Mouse (Mus musculus) liver, postnatal 0 days (tissue): ENCODE measurements around the gene Micall2. TPM values are rescaled to one million over a fixed set of nuclear protein-coding genes. Genes with fewer than 3 reads are reported as not detected.

Experiments
- ATAC-seq: fragments of 200-750 bp; cut with Nextera tagmentation; 2 replicates; pipeline ENCODE4 v1.8.0; 2017; ENCODE audit warnings: mild to moderate bottlenecking, moderate library complexity
- DNase-seq: peaks from one replicate; pipeline ENCODE4 v3.0.0-alpha.2; 2016
- H3K27ac ChIP-seq: fragments of 300-500 bp; sonication (generic); 2 replicates; pipeline ENCODE4 v1.5.1; 2014; ENCODE audit warnings: antibody characterized with exemption, moderate library complexity, mild to moderate bottlenecking, low read depth
- H3K27me3 ChIP-seq: fragments of 300-500 bp; sonication (generic); 2 replicates; pipeline ENCODE4 v1.6.1; 2014; ENCODE audit warnings: low read length, control low read depth, mixed read lengths; ENCODE audit not compliant: insufficient read depth
- H3K36me3 ChIP-seq: fragments of 300-500 bp; sonication (generic); replicated peaks from 2 replicates; pipeline ENCODE4 v1.6.1; 2014; ENCODE audit warnings: mild to moderate bottlenecking, control low read depth, low read length, moderate library complexity, mixed read lengths; ENCODE audit not compliant: insufficient read depth
- H3K4me1 ChIP-seq: fragments of 300-500 bp; sonication (generic); 2 replicates; pipeline ENCODE4 v1.6.1; 2014; ENCODE audit warnings: antibody characterized with exemption, mild to moderate bottlenecking, control low read depth; ENCODE audit not compliant: insufficient read depth
- H3K4me2 ChIP-seq: fragments of 300-500 bp; sonication (generic); 2 replicates; pipeline ENCODE4 v1.6.1; 2014; ENCODE audit warnings: low read depth, mild to moderate bottlenecking, low read length, moderate library complexity, mixed read lengths
- H3K4me3 ChIP-seq: fragments of 300-500 bp; sonication (generic); 2 replicates; pipeline ENCODE4 v1.5.1; 2014; ENCODE audit warnings: low read depth, low read length
- H3K9ac ChIP-seq: fragments of 300-500 bp; sonication (generic); replicated peaks from 2 replicates; pipeline ENCODE4 v1.6.1; 2014; ENCODE audit warnings: mild to moderate bottlenecking, moderate library complexity
- H3K9me3 ChIP-seq: fragments of 300-500 bp; sonication (generic); 2 replicates; pipeline ENCODE4 v1.6.1; 2016; ENCODE audit warnings: mild to moderate bottlenecking, control low read depth, low read length, mixed read lengths
- CTCF ChIP-seq: sonication (generic); IDR thresholded peaks from 2 replicates; pipeline ENCODE4 v1.5.1; 2016; ENCODE audit warnings: antibody characterized with exemption, low read depth
- EP300 ChIP-seq: IDR thresholded peaks from 2 replicates; pipeline ENCODE4 v1.6.1; 2016; ENCODE audit warnings: antibody characterized with exemption, low read depth, mild to moderate bottlenecking
- WGBS: fragments of 180-500 bp; shearing (Covaris S2); extraction: QIAGEN DNeasy Blood & Tissue Kit; methylation state at CpG from one replicate; pipeline ENCODE4 v1.1.7; 2014; ENCODE audit not compliant: insufficient replicate concordance; 5-methylcytosine and 5-hydroxymethylcytosine counted together
- polyA plus RNA-seq: library from polyadenylated mRNA; unstranded; fragments of >200 nt; fragmentation: Nextera tagmentation; extraction: Ambion mirVana; gene quantifications from 2 replicates; pipeline ENCODE4 v1.2.1, GENCODE M21; 2015

Gene Micall2
- polyA plus RNA-seq, 1 experiment from 2014 or later, result 5.8 TPM

DNA sequence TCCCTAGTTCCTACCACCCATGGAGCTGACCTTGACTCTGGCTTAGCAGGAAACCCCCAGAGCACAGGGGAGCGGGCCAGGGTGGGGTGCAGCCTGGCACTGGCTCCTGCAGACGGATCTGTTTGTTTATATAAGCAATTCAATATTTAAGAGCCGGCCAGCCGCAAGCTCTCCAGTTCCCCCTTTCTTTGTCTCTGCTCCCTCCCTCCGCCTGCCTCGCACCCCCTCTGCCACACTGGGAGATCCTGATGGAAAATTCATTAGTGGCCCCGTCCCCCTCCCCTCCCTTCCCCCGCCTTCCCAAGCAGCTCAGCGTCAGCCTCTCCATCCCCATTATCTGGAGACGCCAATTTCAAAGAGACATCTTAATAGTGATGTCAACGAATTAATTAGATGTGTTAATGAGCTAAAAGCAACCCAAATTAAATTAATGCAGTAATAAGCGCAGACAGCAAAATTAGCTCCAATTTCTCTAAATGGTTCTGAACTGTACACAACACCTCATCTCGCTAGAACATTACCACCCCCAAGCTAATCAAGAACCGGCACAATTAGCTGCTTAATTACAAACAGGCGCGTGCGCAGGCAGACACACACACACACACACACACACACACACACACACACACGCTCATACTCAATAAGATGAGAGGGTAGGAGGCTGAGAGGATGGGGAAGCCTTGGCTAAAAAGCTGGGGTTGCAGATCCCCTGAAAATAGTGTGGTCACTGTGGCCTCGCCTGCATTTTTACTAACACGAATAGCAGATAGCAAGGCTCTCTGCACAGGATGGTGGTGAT is 54.1 kb downstream of the Micall2 start:
- no peaks in the 10 kb centered on the region for H3K36me3 ChIP-seq
- no peak overlapping the region for H3K4me2 ChIP-seq
- no peak overlapping the region for H3K27ac ChIP-seq
- TF ChIP-seq CTCF (no peak), EP300 (no peak)
- no peaks in the 10 kb centered on the region for H3K4me1 ChIP-seq
- no peaks in the 10 kb centered on the region for H3K9me3 ChIP-seq
- ATAC-seq (no peak), DNase-seq (no peak)
- 8% methylated on average over 20 of the region's 20 CpGs for WGBS
- H3K4me3 ChIP-seq, result no peak overlapping the region
- peaks cover 34% of the 10 kb centered on the region for H3K27me3 ChIP-seq
- H3K9ac ChIP-seq, result no peak overlapping the region

DNA sequence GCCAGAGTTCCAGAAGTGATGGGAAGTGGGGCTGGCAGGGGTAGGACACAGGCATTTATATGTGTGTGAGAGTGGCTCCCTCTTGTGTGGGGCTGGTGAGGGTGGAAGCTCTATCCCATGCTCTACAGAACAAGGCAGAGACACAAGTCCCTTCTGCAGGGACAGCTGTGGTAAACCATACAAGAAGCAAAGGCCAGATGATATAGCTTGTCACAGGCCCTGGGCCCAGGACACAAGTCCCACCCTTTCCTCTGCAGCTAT is 60.5 kb downstream of the Micall2 start:
- Histone ChIP-seq H3K27ac (no peak overlapping the region), H3K4me3 (no peak overlapping the region), H3K4me1 (no peaks in the 10 kb centered on the region), H3K9me3 (no peaks in the 10 kb centered on the region), H3K36me3 (no peaks in the 10 kb centered on the region), H3K27me3 (peaks cover 15% of the 10 kb centered on the region), H3K9ac (no peak overlapping the region), H3K4me2 (no peak overlapping the region)
- DNase-seq (no peak), ATAC-seq (no peak)
- TF ChIP-seq CTCF (no peak), EP300 (no peak)

DNA sequence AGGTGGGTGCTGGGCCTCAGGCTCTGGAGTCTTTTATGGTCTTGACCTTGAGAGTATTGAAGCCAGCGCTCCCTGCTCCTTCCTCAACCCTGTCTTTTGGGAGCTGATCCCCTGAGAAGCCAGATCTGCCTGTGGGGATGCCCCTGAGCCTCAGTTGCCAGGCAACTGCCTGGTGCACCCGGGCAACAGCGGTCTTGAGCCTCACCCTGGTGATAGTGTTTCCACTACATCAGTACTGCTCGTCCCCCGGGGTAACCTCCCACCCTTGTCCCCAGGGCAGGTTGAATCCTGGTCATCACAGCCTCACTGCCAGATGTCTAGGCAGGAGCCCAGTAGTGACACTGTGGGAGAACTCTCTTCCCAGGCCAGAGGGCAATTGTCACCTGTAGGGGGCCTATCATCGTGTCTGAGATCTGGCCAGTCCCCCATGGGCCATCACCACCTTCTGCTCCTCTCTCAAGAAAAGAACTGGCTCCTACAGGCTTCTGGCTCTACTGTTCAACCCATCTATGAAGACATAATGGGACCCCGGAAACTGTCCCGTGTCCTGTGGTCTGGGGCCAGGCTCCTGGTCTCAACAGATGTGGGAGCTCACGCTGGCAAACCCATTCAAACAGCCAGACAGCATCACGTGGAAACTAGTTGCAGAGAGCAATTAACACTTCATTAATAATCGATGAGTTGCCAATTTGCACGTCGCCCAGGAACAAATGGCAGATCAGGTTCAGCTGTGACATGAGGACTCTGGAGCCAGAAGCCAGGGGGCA is 61.0 kb downstream of the Micall2 start:
- no peak for DNase-seq
- Histone ChIP-seq H3K4me3 (no peak overlapping the region), H3K9me3 (no peaks in the 10 kb centered on the region), H3K27ac (no peak overlapping the region), H3K4me2 (no peak overlapping the region), H3K36me3 (no peaks in the 10 kb centered on the region), H3K4me1 (no peaks in the 10 kb centered on the region), H3K27me3 (peaks cover 16% of the 10 kb centered on the region), H3K9ac (no peak overlapping the region)
- TF ChIP-seq CTCF, result no peak
- no peak for TF ChIP-seq EP300
- ATAC-seq, result no peak
- 30% methylated on average over 13 of the region's 13 CpGs for WGBS

DNA sequence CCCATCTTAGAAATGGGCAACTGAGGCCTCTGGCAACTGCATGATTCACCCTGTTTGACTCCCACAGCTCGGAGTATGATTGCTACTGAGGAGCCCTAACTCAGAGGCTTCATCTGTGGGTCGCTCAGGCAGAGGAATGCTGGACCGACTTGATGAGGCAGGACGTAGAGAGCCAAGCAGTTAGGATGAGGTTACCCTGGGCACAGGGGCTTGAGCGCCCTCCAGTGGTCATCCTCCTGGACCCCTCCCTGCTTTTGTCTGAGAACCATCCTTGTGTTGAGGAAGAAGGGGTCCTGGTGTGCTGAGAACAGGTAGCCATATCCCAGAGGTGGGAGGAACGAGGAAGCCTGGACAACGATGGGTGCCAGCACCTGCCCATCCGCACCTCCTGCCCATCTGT is 66.8 kb downstream of the Micall2 start:
- Histone ChIP-seq H3K4me2 (no peak overlapping the region), H3K36me3 (no peaks in the 10 kb centered on the region), H3K27me3 (peaks cover 38% of the 10 kb centered on the region), H3K4me3 (no peak overlapping the region), H3K9ac (no peak overlapping the region), H3K9me3 (no peaks in the 10 kb centered on the region), H3K27ac (no peak overlapping the region), H3K4me1 (no peaks in the 10 kb centered on the region)
- 24% methylated on average over 8 of the region's 8 CpGs for WGBS
- TF ChIP-seq CTCF (peak; percentile 56), EP300 (no peak)
- DNase-seq, result peak; percentile 46
- ATAC-seq, result no peak

DNA sequence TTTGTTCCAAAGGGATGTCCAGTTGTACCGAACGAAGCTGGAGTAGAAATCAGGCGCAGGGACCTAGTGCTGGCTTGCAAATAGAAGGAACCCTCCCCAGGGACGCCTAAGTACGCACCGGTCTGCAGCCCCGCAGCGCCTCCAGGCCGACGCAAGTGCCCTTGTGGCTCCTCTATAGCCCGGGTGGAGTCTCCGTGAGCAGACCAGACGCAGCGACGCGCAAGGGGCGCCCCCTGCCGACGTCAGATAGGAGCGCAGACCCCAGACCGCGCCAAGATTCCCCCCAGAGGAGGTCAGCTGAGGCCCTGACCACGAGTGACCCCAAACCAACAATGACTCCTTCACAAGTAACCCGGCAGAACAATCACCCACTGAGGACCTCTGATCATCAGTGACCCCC is 67.6 kb downstream of the Micall2 start:
- Histone ChIP-seq H3K36me3 (no peaks in the 10 kb centered on the region), H3K4me2 (no peak overlapping the region), H3K9ac (no peak overlapping the region), H3K27me3 (peaks cover 35% of the 10 kb centered on the region), H3K4me3 (no peak overlapping the region), H3K27ac (no peak overlapping the region), H3K9me3 (no peaks in the 10 kb centered on the region), H3K4me1 (no peaks in the 10 kb centered on the region)
- peak; percentile 85 for TF ChIP-seq CTCF
- TF ChIP-seq EP300, result no peak
- DNase-seq (peak; percentile 77), ATAC-seq (peak; percentile 40; the same call in 1 of the 2 replicates)
- WGBS, result 1% methylated on average over 24 of the region's 24 CpGs

DNA sequence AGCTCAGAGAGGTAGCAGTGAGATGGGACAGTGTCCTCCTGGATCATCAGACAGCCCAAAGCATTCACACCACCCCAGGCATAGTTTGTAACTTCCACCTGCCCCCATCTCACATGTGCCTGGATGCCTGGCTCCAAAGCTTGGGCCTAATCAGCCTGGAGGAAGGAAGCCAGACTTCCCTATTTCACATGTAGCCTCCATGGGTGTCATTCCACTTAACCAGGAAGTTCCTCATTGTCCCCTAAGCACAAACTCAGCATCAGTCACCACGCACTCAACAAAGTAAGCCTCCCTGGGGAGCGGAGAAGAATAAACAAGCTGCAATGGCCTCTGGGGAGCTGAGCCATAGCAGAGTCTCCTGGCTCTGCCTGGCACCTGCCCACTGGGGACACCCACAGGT is 69.6 kb downstream of the Micall2 start:
- H3K4me1 ChIP-seq, result no peaks in the 10 kb centered on the region
- DNase-seq, result no peak
- 10% methylated on average over 2 of the region's 2 CpGs for WGBS
- H3K4me2 ChIP-seq, result no peak overlapping the region
- H3K27me3 ChIP-seq, result peaks cover 30% of the 10 kb centered on the region
- ATAC-seq, result no peak
- H3K9me3 ChIP-seq, result no peaks in the 10 kb centered on the region
- H3K4me3 ChIP-seq, result no peak overlapping the region
- H3K36me3 ChIP-seq, result no peaks in the 10 kb centered on the region
- no peak overlapping the region for H3K27ac ChIP-seq
- H3K9ac ChIP-seq, result no peak overlapping the region
- TF ChIP-seq EP300, result no peak
- TF ChIP-seq CTCF, result no peak
